Mouse (Mus musculus) embryonic fibroblast, embryonic 13.5 days (primary cell): ENCODE measurements around the gene Plscr1. TPM values are rescaled to one million over a fixed set of nuclear protein-coding genes. Genes with fewer than 3 reads are reported as not detected.

Experiments
- H3K27ac ChIP-seq: 2 replicates; pipeline ENCODE4 v1.5.1; 2012; ENCODE audit warnings: low read length, control low read depth, inconsistent platforms; ENCODE audit not compliant: insufficient read depth
- H3K4me1 ChIP-seq: 2 replicates; pipeline ENCODE4 v1.6.1; 2011; ENCODE audit warnings: low read length; ENCODE audit not compliant: control insufficient read depth, insufficient read depth
- H3K4me3 ChIP-seq: 2 replicates; pipeline ENCODE4 v1.5.1; 2011; ENCODE audit warnings: mild to moderate bottlenecking, control low read depth, low read length; ENCODE audit not compliant: insufficient read depth
- CTCF ChIP-seq: IDR thresholded peaks from 2 replicates; pipeline ENCODE4 v1.5.1; 2011; ENCODE audit warnings: mild to moderate bottlenecking, control low read depth, low read length, moderate library complexity, borderline replicate concordance; ENCODE audit not compliant: insufficient read depth
- POLR2A ChIP-seq: IDR thresholded peaks from 2 replicates; pipeline ENCODE4 v1.6.1; 2011; ENCODE audit warnings: low read depth, mild to moderate bottlenecking, control low read depth, low read length, moderate library complexity
- polyA plus RNA-seq: library from polyadenylated mRNA; stranded (reverse); fragments of >200 nt; gene quantifications from 2 replicates; pipeline ENCODE4 v1.2.4, GENCODE M21; 2011; ENCODE audit warnings: low read depth; ENCODE audit not compliant: missing spikeins, insufficient read length

Plscr1 gene
- polyA plus RNA-seq, 1 experiment: 19.2 TPM

DNA sequence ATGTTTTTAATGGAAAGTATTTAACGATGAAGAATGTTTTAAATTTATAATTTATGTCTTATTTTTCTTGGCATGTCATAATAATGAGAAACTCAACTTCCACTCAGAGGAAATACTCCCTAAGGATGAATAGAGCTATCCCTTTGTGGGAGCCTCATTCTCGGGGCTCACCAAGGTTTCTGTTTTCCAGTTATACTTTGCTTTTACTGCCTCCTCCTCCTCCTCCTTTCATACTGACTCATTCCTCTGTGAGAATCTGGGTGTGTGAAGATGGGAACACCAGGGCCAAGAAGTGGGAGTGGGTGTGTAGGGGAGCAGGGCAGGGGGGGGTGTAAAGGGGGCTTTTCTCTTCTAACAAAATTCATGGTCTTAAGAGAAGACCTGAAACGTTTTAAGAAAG is 43.4 kb downstream of the Plscr1 start:
- Histone ChIP-seq H3K4me1 (peaks cover 5% of the 10 kb centered on the region), H3K4me3 (no peak overlapping the region), H3K27ac (0 out of 2 replicates have a peak overlapping the region, but pooled peaks have one; percentile 10)
- TF ChIP-seq CTCF (no peak), POLR2A (no peak)

DNA sequence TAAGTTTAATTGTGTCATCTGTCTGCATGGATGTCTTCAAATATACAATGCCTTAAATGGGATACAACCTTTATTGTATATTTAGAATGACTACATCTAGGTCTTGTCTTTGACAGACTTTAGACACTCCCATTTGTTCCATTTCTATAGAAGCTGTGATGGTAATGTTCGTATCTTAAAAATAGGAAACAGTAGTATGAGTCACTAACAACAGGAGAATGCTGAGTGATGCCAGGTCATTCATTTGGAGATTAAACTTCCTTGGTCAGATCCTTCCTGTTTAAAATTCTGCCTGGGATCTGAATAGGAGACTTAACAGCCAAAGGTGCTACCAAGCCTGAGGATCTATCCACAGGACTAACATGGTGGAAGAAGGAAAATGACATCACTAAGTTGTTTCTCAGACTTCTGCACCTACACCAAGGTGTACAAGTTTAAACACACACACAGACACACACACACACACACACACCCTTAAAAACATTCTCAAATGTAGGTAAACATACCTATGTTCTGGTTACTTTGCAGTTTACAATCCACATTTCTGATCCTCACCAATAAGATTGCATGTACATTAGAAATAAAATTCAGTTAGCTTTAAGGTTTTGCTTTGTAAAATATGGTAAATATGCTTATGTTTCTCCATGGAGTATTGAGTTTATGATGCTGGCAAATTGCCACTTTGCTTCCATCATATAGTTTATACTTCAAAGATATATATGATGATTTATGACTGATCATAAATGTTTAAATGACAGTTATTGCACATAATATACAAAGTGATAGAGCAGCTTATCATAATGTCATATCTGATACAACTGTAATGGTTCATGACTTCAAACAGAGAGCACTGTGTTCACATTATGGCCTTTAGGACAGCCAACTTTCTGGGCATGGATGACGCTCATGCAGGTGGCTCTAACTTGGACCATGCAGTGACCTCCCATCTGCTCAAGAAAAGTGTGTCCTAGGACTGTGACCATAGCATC is 44.3 kb downstream of the Plscr1 start:
- Histone ChIP-seq H3K4me3 (no peak overlapping the region), H3K4me1 (peaks cover 5% of the 10 kb centered on the region), H3K27ac (no peak overlapping the region)
- TF ChIP-seq POLR2A (no peak), CTCF (no peak)

GRCm38 (mm10) chr9:92298288-92298687 is 48.7 kb downstream of the Plscr1 start:
- H3K27ac ChIP-seq: no peak overlapping the region
- H3K4me3 ChIP-seq: no peak overlapping the region
- no peak for TF ChIP-seq POLR2A
- no peak for TF ChIP-seq CTCF
- H3K4me1 ChIP-seq: peaks cover 3% of the 10 kb centered on the region; the same call in 1 of the 2 replicates

- Histone ChIP-seq H3K4me1 (peaks cover 3% of the 10 kb centered on the region; the same call in 1 of the 2 replicates), H3K4me3 (no peak overlapping the region), H3K27ac (no peak overlapping the region)
- TF ChIP-seq CTCF: no peak
- TF ChIP-seq POLR2A: no peak
These were observed 51.7 kb downstream of the Plscr1 start for GRCm38 (mm10) chr9:92301213-92301612.

- no peak overlapping the region for H3K4me3 ChIP-seq
- H3K4me1 ChIP-seq: no peaks in the 10 kb centered on the region; the same call in 1 of the 2 replicates
- no peak for TF ChIP-seq POLR2A
- TF ChIP-seq CTCF: no peak
- no peak overlapping the region for H3K27ac ChIP-seq
These were observed 55.5 kb downstream of the Plscr1 start for GRCm38 (mm10) chr9:92305075-92305474.

DNA sequence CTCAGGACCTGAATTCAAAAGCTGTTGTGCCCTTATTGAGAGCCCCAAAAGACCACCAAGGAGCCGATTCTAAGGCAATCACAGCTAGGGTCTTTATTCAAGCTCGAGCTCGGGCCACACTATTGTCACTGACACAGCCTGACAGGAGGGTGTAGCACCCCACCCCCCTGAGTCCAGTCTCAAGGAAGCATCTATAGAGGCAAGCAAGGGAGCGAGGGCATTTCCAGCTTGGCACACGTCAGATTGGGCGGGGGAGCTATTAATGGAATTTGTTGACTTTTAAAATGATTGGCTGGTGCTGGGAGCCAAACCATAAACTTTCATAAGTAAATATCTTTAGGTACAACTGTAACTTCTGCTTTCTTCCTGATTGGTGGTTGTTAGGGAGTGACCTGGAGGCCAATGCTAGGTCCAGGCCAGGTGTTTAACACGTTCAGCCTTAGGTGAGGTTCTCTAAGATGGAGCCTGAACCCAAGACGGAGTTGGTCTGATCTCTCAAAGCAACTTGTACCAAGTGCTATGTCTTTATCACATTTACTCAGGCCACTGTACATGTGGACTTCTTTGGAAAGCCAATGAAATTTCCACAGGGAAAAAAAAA is 56.2 kb downstream of the Plscr1 start:
- H3K27ac ChIP-seq: no peak overlapping the region
- H3K4me3 ChIP-seq: no peak overlapping the region
- no peaks in the 10 kb centered on the region; the same call in 1 of the 2 replicates for H3K4me1 ChIP-seq
- TF ChIP-seq POLR2A: no peak

DNA sequence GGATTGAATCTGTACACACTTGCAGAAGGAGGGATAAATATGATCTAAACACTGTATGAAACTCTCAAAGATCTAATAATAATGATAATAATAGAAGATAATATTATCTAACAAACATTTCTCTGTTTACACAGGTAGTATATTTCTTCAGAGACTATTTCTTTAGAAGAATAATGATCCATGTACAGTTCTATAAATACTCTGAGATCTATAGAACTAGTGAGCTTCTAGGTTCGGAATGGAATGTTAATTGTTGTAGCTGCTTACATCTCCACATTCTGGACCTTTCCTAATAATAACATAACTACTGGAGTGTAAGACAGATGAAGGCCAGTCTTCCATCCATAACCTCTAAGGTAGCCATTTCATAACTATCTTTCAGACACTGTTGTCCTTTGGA is 59.5 kb downstream of the Plscr1 start, which contains the start of gene 1700057G04Rik:
Gene 1700057G04Rik, plus strand, starts transcription at position 301 of the 400 bp plus-strand sequence.
- H3K4me3 ChIP-seq: no peak within 1 kb of the TSS
- H3K4me1 ChIP-seq: no peaks in the 10 kb centered on the region; the same call in 1 of the 2 replicates
- H3K27ac ChIP-seq: no peak within 1 kb of the TSS
- TF ChIP-seq CTCF: no peak
- TF ChIP-seq POLR2A: no peak

DNA sequence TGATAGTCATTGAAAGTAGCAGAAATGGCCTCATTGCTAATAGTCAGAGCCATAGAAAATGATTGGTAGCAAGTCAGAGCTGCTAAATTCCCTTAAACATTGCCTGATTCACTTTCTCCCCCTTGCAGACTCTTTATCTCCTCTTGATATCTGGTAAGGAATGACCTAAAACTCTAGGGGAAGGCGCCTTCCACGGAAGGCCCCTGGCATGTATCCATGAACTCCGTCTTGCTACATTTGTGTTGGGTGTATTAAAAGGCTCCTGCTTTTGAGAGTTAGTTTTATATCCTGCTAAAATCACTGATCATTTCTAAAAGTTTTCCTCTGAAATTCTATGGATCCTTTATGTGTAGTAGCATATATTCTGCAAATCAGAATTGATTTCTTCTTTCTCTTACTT is 67.2 kb downstream of the Plscr1 start:
- no peak overlapping the region for H3K4me3 ChIP-seq
- no peak for TF ChIP-seq POLR2A
- no peak for TF ChIP-seq CTCF
- H3K4me1 ChIP-seq: no peaks in the 10 kb centered on the region
- H3K27ac ChIP-seq: no peak overlapping the region

Other genes starting within 250 kb of the Plscr1 start
- not detected in 2 replicates for gene Plscr5, start 56.8 kb upstream of the Plscr1 start, polyA plus RNA-seq
- 4.8 and 6.7 TPM in 2 replicates for gene Plscr2, start 25.9 kb downstream of the Plscr1 start, polyA plus RNA-seq
- gene 1700057G04Rik, start 59.6 kb downstream of the Plscr1 start, polyA plus RNA-seq: not detected in 2 replicates
- gene Plscr4, start 207.6 kb downstream of the Plscr1 start, polyA plus RNA-seq: 1.5 and 2.0 TPM in 2 replicates